Mouse (Mus musculus) brown adipose tissue, adult 24 weeks (tissue): ENCODE data around the gene Agk. TPM values are rescaled to one million over a fixed set of nuclear protein-coding genes. Genes with fewer than 3 reads are reported as not detected.

Source experiments
- H3K27ac ChIP-seq: fragments of 200-500 bp; replicated peaks from 2 replicates; pipeline ENCODE4 v1.5.1; 2012; ENCODE audit warnings: low read depth, mild to moderate bottlenecking, low read length
- H3K4me1 ChIP-seq: fragments of 200-500 bp; 2 replicates; pipeline ENCODE4 v1.6.1; 2012; ENCODE audit warnings: low read length, mixed read lengths; ENCODE audit not compliant: control insufficient read depth, insufficient read depth, insufficient read length
- H3K4me3 ChIP-seq: fragments of 200-500 bp; 2 replicates; pipeline ENCODE4 v1.5.1; 2012; ENCODE audit warnings: low read depth, mild to moderate bottlenecking, low read length, moderate library complexity; ENCODE audit not compliant: insufficient read depth
- polyA plus RNA-seq: library from polyadenylated mRNA; stranded (reverse); fragments of >200 nt; gene quantifications from 2 replicates; pipeline ENCODE4 v1.2.4, GENCODE M21; 2012; ENCODE audit not compliant: missing spikeins, insufficient read depth, insufficient read length

Gene Agk
- polyA plus RNA-seq, 1 experiment, result 13.4 TPM

DNA sequence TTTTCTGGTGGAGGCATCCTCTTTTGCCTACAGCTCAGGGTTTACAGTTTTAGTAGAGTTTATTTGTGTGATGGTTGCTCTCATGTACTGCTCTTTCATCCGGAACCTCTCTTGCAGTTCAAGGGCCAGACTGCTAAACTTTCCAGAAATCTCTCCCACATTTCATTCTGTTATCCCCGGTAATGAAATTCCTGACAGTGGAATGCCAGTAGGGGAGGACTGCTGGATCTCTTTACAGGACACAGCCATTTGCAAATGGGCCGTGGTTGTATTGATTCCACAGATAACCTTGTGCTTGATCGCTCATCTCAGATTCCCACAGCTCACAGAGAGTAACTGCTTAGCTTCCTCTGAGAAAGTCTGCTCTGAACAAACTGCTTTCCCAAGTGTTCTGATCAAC is 56.9 kb downstream of the Agk start:
- Histone ChIP-seq H3K4me3 (no peak overlapping the region), H3K4me1 (no peaks in the 10 kb centered on the region), H3K27ac (no peak overlapping the region)

DNA sequence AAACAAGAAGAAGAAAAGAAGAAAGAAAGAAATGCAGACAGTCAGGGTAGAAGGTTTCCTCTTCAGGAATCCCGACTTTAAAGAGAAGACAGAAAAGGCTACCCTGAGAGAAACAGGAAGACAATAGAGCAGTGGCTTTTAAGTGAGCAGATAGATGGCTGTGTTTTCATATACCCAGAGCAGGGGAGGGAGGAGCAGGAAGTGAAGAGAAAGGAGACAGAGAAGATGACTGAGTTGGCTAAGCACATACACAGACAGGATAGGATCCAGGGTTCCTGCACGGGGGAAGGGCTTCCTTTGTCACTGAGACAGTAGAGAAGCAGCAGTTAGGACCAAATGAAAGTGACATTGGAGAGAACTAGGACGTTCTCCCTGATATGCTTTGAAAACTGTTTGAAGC is 60.7 kb downstream of the Agk start:
- Histone ChIP-seq H3K4me3 (no peak overlapping the region), H3K4me1 (no peaks in the 10 kb centered on the region), H3K27ac (no peak overlapping the region)

DNA sequence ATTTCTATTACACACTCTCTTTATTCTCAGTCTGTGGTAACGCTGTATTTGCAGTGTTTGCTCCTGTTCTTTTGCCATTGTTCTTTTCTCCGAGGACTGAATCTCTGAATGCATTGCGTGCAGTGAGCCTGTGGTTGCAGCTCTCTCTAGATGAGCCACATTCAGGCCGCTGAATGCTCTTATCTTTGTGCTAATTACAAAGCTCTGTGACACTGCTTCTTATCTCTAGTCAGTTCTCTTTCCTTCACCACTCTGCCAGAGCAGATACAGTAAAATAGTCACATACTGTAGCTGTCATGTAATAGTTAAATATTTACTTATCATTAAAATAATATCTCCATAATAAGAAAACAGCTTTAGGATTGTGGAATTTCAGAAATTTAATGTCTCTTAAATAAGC is 63.7 kb downstream of the Agk start:
- H3K4me1 ChIP-seq, result no peaks in the 10 kb centered on the region
- H3K27ac ChIP-seq, result no peak overlapping the region
- no peak overlapping the region for H3K4me3 ChIP-seq

DNA sequence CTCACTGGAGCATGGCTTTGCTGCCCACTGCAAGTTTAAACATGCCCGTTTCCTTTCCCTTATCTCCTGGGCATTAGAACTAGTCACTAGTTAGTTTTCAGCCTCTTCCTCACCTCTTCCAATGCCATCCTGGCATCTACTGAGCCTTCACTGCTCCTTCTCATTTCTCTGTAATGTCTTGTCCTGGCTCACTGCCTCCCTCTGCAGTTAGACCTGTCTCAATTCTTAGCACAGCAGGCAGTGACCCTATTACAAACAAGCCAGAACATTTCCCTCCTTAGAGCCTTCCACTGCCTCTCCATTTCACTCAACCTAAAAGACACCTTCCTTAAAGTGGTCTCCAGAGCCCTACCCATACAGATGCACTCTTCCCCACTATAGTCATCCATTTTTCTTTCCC is 66.0 kb downstream of the Agk start:
- H3K4me1 ChIP-seq, result no peaks in the 10 kb centered on the region
- H3K27ac ChIP-seq, result no peak overlapping the region
- no peak overlapping the region for H3K4me3 ChIP-seq

DNA sequence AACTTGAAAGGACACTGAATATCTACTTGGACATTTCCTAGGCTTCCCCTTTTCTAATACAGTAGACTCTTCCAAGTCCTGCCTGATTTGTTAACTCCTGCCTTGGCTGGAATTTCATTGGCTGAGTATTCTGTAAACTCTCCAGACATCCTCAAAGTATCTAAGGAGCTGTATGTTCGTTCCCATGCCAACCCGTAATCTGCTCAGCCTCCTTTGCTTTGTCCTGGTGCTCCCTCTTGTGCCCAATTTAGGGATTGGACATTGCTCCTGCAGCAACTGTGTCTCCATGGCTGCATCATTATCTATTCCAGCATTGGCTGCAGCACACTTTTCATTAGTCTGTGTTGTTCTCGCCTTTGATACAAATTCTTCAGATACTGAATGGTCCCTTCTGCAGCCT is 68.2 kb downstream of the Agk start:
- no peak overlapping the region for H3K4me3 ChIP-seq
- no peak overlapping the region for H3K27ac ChIP-seq
- no peaks in the 10 kb centered on the region for H3K4me1 ChIP-seq

DNA sequence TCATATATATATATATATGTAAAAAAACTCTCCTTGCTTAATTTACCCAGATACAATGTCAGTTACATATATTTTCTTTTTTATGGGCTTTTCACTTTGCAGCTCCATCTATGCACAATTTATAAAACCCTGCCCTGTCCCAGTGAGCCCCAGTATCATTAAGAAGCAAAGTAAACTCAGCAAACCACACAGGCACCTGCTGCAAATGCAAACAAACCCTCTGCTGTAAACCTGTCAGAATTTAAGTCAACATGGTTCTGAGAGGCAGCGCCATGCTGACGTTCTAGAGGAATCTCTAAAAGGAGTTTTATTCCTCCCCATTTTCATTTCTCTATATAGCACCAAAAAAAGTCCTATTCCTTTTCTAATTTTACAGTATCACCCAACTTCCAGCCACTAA is 77.1 kb downstream of the Agk start:
- Histone ChIP-seq H3K4me3 (no peak overlapping the region), H3K27ac (no peak overlapping the region), H3K4me1 (no peaks in the 10 kb centered on the region)

DNA sequence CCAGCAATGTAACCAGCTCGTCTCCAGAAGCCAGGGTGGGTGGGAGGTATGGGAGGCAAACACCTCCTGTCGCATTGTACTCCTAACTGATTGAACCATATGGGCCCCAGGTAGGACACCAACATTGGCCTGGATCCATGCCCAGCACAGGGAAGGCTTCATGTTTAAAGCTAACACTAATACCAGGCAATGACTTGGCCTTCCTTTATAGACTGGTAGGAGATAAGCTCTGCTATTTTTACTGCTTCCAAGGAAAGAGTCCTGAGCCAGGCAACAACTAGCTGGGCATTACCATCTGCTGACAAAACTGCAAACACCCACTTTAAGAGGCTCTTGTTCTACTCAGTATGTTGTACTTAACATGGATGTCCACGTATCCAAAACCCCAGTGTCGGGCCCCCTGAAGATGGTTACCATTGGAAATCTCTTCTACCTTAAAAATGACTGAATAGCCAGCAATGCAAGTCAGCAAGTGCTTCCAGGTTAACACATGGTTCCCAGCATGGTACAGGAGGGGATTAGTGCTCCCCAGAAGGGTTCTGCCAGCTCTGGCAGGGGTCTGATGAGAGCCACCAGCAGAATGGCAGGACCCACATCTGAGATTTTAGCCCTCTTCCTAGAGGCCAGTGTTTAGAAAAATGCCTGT is 78.8 kb downstream of the Agk start:
- H3K27ac ChIP-seq, result no peak overlapping the region
- H3K4me1 ChIP-seq, result no peaks in the 10 kb centered on the region
- no peak overlapping the region for H3K4me3 ChIP-seq

DNA sequence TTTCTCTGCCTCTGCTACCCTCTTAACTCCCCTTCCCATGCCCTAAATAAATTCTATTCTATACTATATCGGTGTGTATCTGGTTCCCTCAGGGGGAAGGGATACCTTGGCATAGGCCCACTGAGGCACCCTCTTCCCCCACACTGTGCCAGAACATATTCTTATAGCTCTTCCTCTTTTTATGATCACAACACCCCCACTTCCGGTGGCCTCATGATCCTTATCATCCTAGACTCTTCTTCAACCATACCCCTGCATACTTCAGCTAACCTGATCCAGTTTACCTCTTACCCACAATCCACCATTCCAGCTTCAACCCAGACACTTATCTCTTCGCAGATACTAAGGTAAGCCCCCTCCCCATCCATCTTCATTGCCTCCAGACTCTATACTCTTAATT is 86.1 kb downstream of the Agk start:
- Histone ChIP-seq H3K4me1 (no peaks in the 10 kb centered on the region), H3K4me3 (no peak overlapping the region), H3K27ac (no peak overlapping the region)

DNA sequence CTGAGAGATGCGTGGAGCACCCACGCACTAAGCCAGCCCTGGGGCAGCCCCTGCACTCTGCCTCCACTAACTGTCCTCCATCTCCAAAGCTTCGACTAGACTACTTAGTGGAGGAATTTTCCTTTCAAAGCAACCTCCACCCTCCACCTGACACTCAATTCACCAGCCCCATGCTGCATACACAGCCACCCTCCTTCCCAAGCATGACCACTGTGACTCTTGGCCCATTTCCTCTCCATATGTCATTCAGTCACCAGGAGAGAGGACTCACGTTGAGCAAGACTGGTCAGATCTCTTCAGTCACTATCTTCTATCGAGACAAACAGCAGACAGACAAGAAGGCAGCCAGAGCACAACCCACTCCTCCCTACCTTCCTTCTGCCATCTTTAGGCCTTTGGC is 88.1 kb downstream of the Agk start:
- Histone ChIP-seq H3K4me1 (no peaks in the 10 kb centered on the region), H3K4me3 (no peak overlapping the region), H3K27ac (no peak overlapping the region)

DNA sequence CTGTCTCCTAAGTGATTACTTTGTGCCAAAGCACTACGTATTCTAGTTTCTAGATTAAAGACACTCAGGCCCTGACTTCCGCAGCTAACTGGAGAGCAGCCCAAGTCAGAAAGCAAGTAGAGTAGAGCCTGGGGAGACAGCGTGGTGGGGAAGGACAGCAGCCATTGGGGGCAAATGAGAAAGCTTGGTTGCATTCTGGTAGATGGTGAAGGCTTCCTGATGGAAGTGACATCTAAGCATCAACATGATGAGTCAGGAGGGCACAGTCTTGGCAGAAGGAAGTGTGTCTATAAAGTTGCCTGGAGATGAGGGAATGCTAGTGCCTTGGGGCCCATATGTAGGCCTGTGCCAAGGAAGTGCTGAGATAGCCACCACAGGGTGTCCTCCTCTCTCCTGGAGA is 88.6 kb downstream of the Agk start:
- Histone ChIP-seq H3K4me3 (no peak overlapping the region), H3K4me1 (no peaks in the 10 kb centered on the region), H3K27ac (no peak overlapping the region)

DNA sequence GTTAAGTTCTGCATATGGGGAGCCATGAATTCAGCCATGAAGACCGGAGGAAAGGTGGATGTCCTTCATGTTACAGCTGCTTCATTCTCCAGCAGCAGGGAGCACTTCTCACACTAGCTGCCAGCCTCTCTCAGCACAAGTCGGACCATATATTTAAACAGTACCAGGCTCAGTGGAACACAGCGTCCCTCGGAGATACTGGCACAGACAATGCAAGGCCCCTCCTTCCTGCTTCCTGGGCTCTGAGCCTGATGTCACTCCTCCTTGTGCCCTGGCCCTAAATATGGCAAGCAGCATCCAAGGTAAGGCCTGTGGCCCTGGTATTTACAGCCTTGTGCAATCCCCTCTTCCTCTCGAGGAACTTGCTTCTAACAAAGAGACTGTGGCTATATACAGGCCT is 90.8 kb downstream of the Agk start:
- Histone ChIP-seq H3K4me1 (no peaks in the 10 kb centered on the region), H3K27ac (no peak overlapping the region), H3K4me3 (no peak overlapping the region)

DNA sequence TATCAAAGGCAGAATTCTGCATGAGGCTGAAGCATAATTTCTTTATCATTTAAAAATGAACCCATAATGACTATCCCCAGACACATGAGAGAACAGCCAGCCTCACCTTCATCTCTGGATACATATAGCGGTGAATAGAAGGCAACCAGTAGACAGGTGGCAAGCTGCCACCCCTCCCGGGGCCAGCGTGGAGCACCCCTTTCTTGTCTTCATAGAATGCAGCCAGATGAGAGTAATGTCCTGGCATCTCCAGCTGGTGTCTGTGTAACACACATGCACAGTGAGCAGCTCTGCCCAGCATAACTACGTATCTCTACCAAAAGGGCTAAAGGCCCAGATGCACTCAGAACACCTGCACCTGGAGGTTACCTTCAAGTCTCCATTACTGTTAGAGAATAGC is 93.4 kb downstream of the Agk start:
- Histone ChIP-seq H3K4me1 (no peaks in the 10 kb centered on the region), H3K27ac (no peak overlapping the region), H3K4me3 (no peak overlapping the region)

DNA sequence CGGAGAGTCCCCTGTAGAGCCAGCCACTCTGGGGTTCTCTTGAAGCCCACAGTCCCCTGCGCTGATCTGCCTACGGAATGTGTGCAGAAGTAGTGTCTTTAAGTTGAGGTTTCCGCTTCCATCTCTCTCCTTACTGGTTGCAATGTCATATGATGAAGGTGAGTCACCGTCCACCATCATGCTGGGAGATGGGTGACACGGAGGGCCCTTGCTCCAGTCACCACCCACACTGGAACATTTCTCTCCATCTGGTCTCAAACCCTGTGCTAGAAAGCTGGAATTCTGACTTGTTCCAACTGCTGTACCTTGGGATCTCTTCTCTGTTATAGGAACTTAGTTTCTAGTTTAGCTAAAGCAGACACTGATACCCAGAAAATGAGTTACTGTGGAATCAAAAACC is 96.1 kb downstream of the Agk start:
- Histone ChIP-seq H3K4me1 (no peaks in the 10 kb centered on the region), H3K27ac (no peak overlapping the region), H3K4me3 (no peak overlapping the region)

DNA sequence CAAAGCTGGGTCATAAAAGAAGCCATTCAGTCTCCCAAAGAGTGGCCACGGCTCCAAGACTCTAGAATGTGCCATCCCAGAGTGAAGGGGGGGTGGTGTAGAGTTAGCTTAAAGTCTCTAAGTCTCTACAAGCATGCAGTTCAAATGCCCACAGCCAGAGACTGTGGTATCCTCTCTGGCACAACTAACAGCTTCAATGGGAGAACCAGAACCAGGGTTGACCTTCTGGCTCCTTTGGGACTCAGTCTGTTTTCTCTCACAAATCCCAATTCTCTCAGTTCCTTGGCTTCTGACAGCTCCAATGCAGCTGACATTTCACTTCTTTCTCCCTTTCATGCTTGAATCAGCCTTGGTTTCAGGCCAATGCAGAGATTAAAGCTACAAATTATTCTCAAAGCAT is 98.0 kb downstream of the Agk start:
- Histone ChIP-seq H3K4me3 (no peak overlapping the region), H3K4me1 (no peaks in the 10 kb centered on the region), H3K27ac (no peak overlapping the region)

DNA sequence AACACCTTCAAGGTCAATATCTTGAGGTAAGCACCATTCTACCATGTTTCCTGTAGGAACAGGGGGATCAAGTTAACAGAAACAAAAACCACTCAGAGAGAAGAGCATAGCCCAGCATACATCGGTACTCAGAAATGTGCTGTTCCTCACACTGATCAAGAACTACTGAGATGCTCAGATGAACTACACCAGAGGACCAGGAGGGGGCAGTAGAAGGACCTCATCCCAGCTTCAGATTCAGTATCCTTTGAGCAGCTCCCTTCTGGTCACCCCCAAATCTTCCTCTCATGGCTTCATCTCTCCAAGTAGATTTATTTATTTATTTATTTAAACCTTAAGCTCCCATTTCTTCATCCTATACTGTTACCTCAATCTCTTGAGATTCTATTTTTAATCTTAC is 98.8 kb downstream of the Agk start:
- Histone ChIP-seq H3K4me3 (no peak overlapping the region), H3K4me1 (no peaks in the 10 kb centered on the region), H3K27ac (no peak overlapping the region)

DNA sequence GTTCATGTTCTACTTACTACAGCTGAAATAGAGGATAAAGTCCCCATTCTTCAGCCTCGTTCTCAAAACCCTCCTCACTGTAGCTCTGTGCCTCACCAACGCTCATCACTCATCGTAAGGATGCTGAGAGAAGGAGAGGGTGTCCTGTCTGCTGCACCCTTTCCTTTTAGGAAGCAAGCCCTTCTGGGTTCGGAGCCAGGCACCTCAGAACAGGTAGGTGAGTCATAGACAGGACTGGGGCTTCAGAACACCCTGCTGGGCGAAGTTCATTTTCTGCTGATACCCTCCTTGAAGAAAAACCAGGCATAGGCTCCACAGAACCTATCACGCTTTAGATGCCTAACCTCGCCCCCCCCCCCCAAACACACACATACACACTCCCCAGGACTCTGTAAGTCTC is 102.5 kb downstream of the Agk start:
- Histone ChIP-seq H3K27ac (no peak overlapping the region), H3K4me1 (no peaks in the 10 kb centered on the region), H3K4me3 (no peak overlapping the region)

DNA sequence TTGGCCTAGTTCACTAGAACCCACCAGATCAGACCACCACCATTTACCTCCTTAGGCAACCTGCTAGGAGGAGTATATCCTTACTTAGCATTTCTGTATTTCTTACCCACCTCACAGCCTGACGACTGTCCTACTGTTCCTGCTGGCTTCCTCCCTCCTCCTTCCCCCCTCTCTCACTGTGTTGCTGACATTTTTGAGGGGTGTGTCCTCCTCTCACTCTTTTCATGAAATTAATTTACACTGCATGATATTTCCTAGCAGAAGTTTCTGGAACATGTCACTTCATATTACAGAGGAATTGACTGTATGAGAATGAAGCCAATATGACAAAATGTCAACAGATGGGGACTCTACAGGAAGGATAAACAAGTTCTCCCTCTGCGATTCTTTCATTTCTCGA is 103.7 kb downstream of the Agk start:
- Histone ChIP-seq H3K27ac (no peak overlapping the region), H3K4me1 (no peaks in the 10 kb centered on the region), H3K4me3 (no peak overlapping the region)
